Mouse (Mus musculus): ENCODE measurements around the gene Shisa8. TPM values are rescaled to one million over a fixed set of nuclear protein-coding genes. Genes with fewer than 3 reads are reported as not detected.
"Not testable (repeated sequence)": the region's sequence is repeated elsewhere in the genome, so short reads cannot be mapped to it uniquely, and the experiment has no call there.

Gene Shisa8
- polyA plus RNA-seq, 1 experiment from 2014 or later: 0.66 TPM

GRCm38 (mm10) chr15:82247131-82247776 lies 34.6 kb upstream of the Shisa8 start:
- H3K27ac ChIP-seq: no peak overlapping the region
- no peak overlapping the region for H3K9ac ChIP-seq (ENCODE audit: low read depth, low read length)
- H3K36me3 ChIP-seq (ENCODE audit: insufficient read depth, low read length): no peaks in the 10 kb centered on the region
- DNase-seq (ENCODE audit: low spot score) (no peak), ATAC-seq (replicated peaks; ENCODE audit: low FRiP score, low read depth) (no peak)
- no peak overlapping the region for H3K4me3 ChIP-seq (replicated peaks; ENCODE audit: low read depth, low read length)
- no peak for TF ChIP-seq CTCF (IDR thresholded peaks at IDR 0.05; ENCODE audit: low read depth)
- 67% methylated on average over 3 of the region's 3 CpGs for WGBS
- H3K4me1 ChIP-seq (replicated peaks; ENCODE audit: insufficient read depth, low read length): 0 out of 2 replicates have a peak, but pooled peaks cover 5% of the 10 kb centered on the region
- H3K4me2 ChIP-seq (ENCODE audit: low read length): no peak overlapping the region
- no peaks in the 10 kb centered on the region for H3K27me3 ChIP-seq (ENCODE audit: insufficient read depth, low read length)
- H3K9me3 ChIP-seq (replicated peaks; ENCODE audit: low read length): no peaks in the 10 kb centered on the region

- 20% methylated on average over 9 of the region's 9 CpGs for WGBS
- H3K4me3 ChIP-seq (replicated peaks; ENCODE audit: low read depth, low read length): peak overlapping the region; percentile 71
- DNase-seq (ENCODE audit: low spot score); H3K36me3 ChIP-seq (ENCODE audit: insufficient read depth, low read length); H3K9me3 ChIP-seq (replicated peaks; ENCODE audit: low read length); H3K27ac ChIP-seq; H3K27me3 ChIP-seq (ENCODE audit: insufficient read depth, low read length); H3K4me1 ChIP-seq (replicated peaks; ENCODE audit: insufficient read depth, low read length): not testable (repeated sequence)
- H3K4me2 ChIP-seq (ENCODE audit: low read length): peak overlapping the region; percentile 89
- peak; percentile 11; the same call in 1 of the 2 replicates for ATAC-seq (replicated peaks; ENCODE audit: low FRiP score, low read depth)
- H3K9ac ChIP-seq (ENCODE audit: low read depth, low read length): peak overlapping the region; percentile 62; the same call in 1 of the 2 replicates
These were observed 32.2 kb upstream of the Shisa8 start for GRCm38 (mm10) chr15:82244805-82245161.

- no peaks in the 10 kb centered on the region for H3K36me3 ChIP-seq (ENCODE audit: insufficient read depth, low read length)
- peak; percentile 97 for DNase-seq (ENCODE audit: low spot score)
- peak within 1 kb of the TSS; percentile 64; the same call in 1 of the 2 replicates for H3K27ac ChIP-seq
- ATAC-seq (replicated peaks; ENCODE audit: low FRiP score, low read depth): peak; percentile 96
- H3K27me3 ChIP-seq (ENCODE audit: insufficient read depth, low read length): no peaks in the 10 kb centered on the region
- TF ChIP-seq CTCF (IDR thresholded peaks at IDR 0.05; ENCODE audit: low read depth): no peak
- H3K9ac ChIP-seq (ENCODE audit: low read depth, low read length): peak within 1 kb of the TSS; percentile 62
- peak within 1 kb of the TSS; percentile 89 for H3K4me2 ChIP-seq (ENCODE audit: low read length)
- H3K4me3 ChIP-seq (replicated peaks; ENCODE audit: low read depth, low read length): peak within 1 kb of the TSS; percentile 71
- no peaks in the 10 kb centered on the region for H3K9me3 ChIP-seq (replicated peaks; ENCODE audit: low read length)
- 0 out of 2 replicates have a peak, but pooled peaks cover 5% of the 10 kb centered on the region for H3K4me1 ChIP-seq (replicated peaks; ENCODE audit: insufficient read depth, low read length)
- under 1% methylated on average over 65 of the region's 65 CpGs for WGBS
These were observed 31.6 kb upstream of the Shisa8 start, which contains the start of gene Cenpm for GRCm38 (mm10) chr15:82244115-82244804. Gene Cenpm (minus strand): TSS chr15:82244748.

- peak overlapping the region; percentile 62; the same call in 1 of the 2 replicates for H3K9ac ChIP-seq (ENCODE audit: low read depth, low read length)
- no peak for ATAC-seq (replicated peaks; ENCODE audit: low FRiP score, low read depth)
- H3K36me3 ChIP-seq (ENCODE audit: insufficient read depth, low read length): no peaks in the 10 kb centered on the region
- no peaks in the 10 kb centered on the region for H3K27me3 ChIP-seq (ENCODE audit: insufficient read depth, low read length)
- H3K4me1 ChIP-seq (replicated peaks; ENCODE audit: insufficient read depth, low read length): 0 out of 2 replicates have a peak, but pooled peaks cover 5% of the 10 kb centered on the region
- H3K4me2 ChIP-seq (ENCODE audit: low read length): peak overlapping the region; percentile 89
- H3K9me3 ChIP-seq (replicated peaks; ENCODE audit: low read length): no peaks in the 10 kb centered on the region
- no peak for DNase-seq (ENCODE audit: low spot score)
- no peak overlapping the region for H3K27ac ChIP-seq
- 1% methylated on average over 12 of the region's 12 CpGs for WGBS
- TF ChIP-seq CTCF (IDR thresholded peaks at IDR 0.05; ENCODE audit: low read depth): no peak
- H3K4me3 ChIP-seq (replicated peaks; ENCODE audit: low read depth, low read length): peak overlapping the region; percentile 71
These were observed 31.1 kb upstream of the Shisa8 start for GRCm38 (mm10) chr15:82243742-82244114.

DNA sequence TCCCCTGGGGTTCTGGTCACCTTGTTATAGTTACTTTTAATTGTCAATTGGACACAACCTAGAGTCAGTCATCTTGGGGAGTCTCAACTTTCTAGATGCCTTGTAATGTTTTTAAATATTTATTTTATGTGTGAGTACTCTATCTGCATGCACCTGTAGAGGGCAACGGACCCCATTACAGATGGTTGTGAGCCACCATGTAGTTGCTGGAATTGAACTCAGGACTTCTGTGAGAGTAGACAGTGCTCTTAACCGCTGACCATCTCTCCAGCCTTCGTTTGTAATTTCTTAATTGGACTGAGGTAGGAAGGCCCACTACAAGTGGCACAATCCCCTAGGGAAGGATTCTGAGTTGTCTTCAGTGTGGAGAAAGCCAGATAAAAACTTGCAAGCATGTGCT lies 30.7 kb upstream of the Shisa8 start:
- no peaks in the 10 kb centered on the region; the same call in 1 of the 2 replicates for H3K36me3 ChIP-seq (ENCODE audit: insufficient read depth, low read length)
- TF ChIP-seq CTCF (IDR thresholded peaks at IDR 0.05; ENCODE audit: low read depth): no peak
- 0 out of 2 replicates have a peak, but pooled peaks cover 5% of the 10 kb centered on the region for H3K4me1 ChIP-seq (replicated peaks; ENCODE audit: insufficient read depth, low read length)
- H3K9ac ChIP-seq (ENCODE audit: low read depth, low read length): peak overlapping the region; percentile 62; the same call in 1 of the 2 replicates
- H3K27me3 ChIP-seq (ENCODE audit: insufficient read depth, low read length): no peaks in the 10 kb centered on the region
- WGBS: 79% methylated on average over 3 of the region's 3 CpGs
- peak overlapping the region; percentile 71; the same call in 1 of the 2 replicates for H3K4me3 ChIP-seq (replicated peaks; ENCODE audit: low read depth, low read length)
- no peak overlapping the region for H3K27ac ChIP-seq
- no peaks in the 10 kb centered on the region for H3K9me3 ChIP-seq (replicated peaks; ENCODE audit: low read length)
- DNase-seq (ENCODE audit: low spot score) (no peak), ATAC-seq (replicated peaks; ENCODE audit: low FRiP score, low read depth) (no peak)
- H3K4me2 ChIP-seq (ENCODE audit: low read length): peak overlapping the region; percentile 89

DNA sequence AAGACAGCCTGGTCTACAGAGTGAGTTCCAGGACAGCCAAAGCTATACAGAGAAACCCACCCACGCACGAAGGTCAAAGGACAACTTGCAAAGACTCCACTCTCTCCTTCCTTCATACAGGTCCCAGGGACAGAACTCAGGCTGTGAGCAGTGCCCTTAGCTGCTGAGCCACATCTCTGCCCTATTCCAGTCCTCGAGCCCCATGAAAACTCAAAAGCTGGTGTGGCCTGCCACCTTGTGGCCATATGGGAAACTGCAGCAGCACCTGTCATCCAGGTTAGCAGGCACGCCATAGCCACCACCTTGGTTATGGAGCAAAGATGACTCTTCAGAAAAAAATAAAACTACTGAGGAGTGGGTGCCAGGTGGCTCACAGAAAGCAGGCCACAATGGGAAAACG lies 23.9 kb upstream of the Shisa8 start:
- no peak overlapping the region for H3K9ac ChIP-seq (ENCODE audit: low read depth, low read length)
- no peak overlapping the region for H3K4me2 ChIP-seq (ENCODE audit: low read length)
- WGBS: 22% methylated on average over 5 of the region's 5 CpGs
- H3K27ac ChIP-seq: no peak overlapping the region
- H3K4me3 ChIP-seq (replicated peaks; ENCODE audit: low read depth, low read length): no peak overlapping the region
- peak; percentile 98 for TF ChIP-seq CTCF (IDR thresholded peaks at IDR 0.05; ENCODE audit: low read depth)
- no peaks in the 10 kb centered on the region; the same call in 1 of the 2 replicates for H3K4me1 ChIP-seq (replicated peaks; ENCODE audit: insufficient read depth, low read length)
- H3K27me3 ChIP-seq (ENCODE audit: insufficient read depth, low read length): no peaks in the 10 kb centered on the region
- H3K36me3 ChIP-seq (ENCODE audit: insufficient read depth, low read length): no peaks in the 10 kb centered on the region; the same call in 1 of the 2 replicates
- DNase-seq (ENCODE audit: low spot score) (peak; percentile 84), ATAC-seq (replicated peaks; ENCODE audit: low FRiP score, low read depth) (peak; percentile 61)
- H3K9me3 ChIP-seq (replicated peaks; ENCODE audit: low read length): no peaks in the 10 kb centered on the region
